Mouse (Mus musculus) E14TG2a.4 (cell line): ENCODE data around the gene Gm20388.

Source experiments
- H3K27me3 ChIP-seq: 2 replicates; pipeline ENCODE4 v1.6.1; 2014; ENCODE audit warnings: low read length, control low read depth; ENCODE audit not compliant: insufficient read depth
- H3K36me3 ChIP-seq: 2 replicates; pipeline ENCODE4 v1.6.1; 2014; ENCODE audit warnings: low read length, control low read depth; ENCODE audit not compliant: insufficient read depth
- H3K4me1 ChIP-seq: replicated peaks from 2 replicates; pipeline ENCODE4 v1.6.1; 2014; ENCODE audit warnings: low read depth, low read length, control low read depth
- H3K4me3 ChIP-seq: replicated peaks from 2 replicates; pipeline ENCODE4 v1.5.1; 2014; ENCODE audit warnings: mild to moderate bottlenecking, low read length
- H3K9me3 ChIP-seq: 2 replicates; pipeline ENCODE4 v1.6.1; 2014; ENCODE audit warnings: low read length, control low read depth
- CTCF ChIP-seq: conservative IDR thresholded peaks from 2 replicates; pipeline ENCODE4 v1.5.1; 2014; ENCODE audit warnings: low read length
- NANOG ChIP-seq: IDR thresholded peaks from 2 replicates; pipeline ENCODE4 v1.6.1; 2014; ENCODE audit warnings: borderline replicate concordance, low read length, mixed read lengths
- POU5F1 ChIP-seq: IDR thresholded peaks from 2 replicates; pipeline ENCODE4 v1.6.1; 2014; ENCODE audit warnings: low read length, borderline replicate concordance

The Gm20388 gene

GRCm38 (mm10) chr8:120476711-120477575 is 566.3 kb downstream of the Gm20388 start:
- Histone ChIP-seq H3K9me3 (peaks cover under 1% of the 10 kb centered on the region; the same call in 1 of the 2 replicates), H3K27me3 (peaks cover 30% of the 10 kb centered on the region), H3K36me3 (no peaks in the 10 kb centered on the region), H3K4me1 (peaks cover 67% of the 10 kb centered on the region), H3K4me3 (peak overlapping the region; percentile 41)
- TF ChIP-seq CTCF (no peak), POU5F1 (no peak), NANOG (no peak)

GRCm38 (mm10) chr8:120478754-120479153 is 568.1 kb downstream of the Gm20388 start:
- TF ChIP-seq NANOG (no peak), CTCF (no peak), POU5F1 (no peak)
- no peaks in the 10 kb centered on the region for H3K36me3 ChIP-seq
- H3K9me3 ChIP-seq: peaks cover 7% of the 10 kb centered on the region

GRCm38 (mm10) chr8:120479691-120480090 is 569.0 kb downstream of the Gm20388 start:
- H3K27me3 ChIP-seq: peaks cover 28% of the 10 kb centered on the region
- no peak overlapping the region for H3K4me3 ChIP-seq
- H3K9me3 ChIP-seq: peaks cover 7% of the 10 kb centered on the region
- no peaks in the 10 kb centered on the region for H3K36me3 ChIP-seq
- no peak for TF ChIP-seq NANOG
- no peak for TF ChIP-seq POU5F1
- TF ChIP-seq CTCF: no peak
- peaks cover 51% of the 10 kb centered on the region for H3K4me1 ChIP-seq

More at GRCm38 (mm10) chr8:120478754-120479153, 568.1 kb downstream of the Gm20388 start:
- no peak overlapping the region for H3K4me3 ChIP-seq
- H3K27me3 ChIP-seq: peaks cover 25% of the 10 kb centered on the region
- H3K4me1 ChIP-seq: peaks cover 51% of the 10 kb centered on the region

- peaks cover 7% of the 10 kb centered on the region for H3K9me3 ChIP-seq
- H3K27me3 ChIP-seq: peaks cover 42% of the 10 kb centered on the region
- no peak overlapping the region for H3K4me3 ChIP-seq
- no peaks in the 10 kb centered on the region for H3K36me3 ChIP-seq
- TF ChIP-seq NANOG (no peak), POU5F1 (no peak), CTCF (no peak)
- peaks cover 50% of the 10 kb centered on the region for H3K4me1 ChIP-seq
Observed at GRCm38 (mm10) chr8:120482015-120482689, 571.5 kb downstream of the Gm20388 start.

GRCm38 (mm10) chr8:120484460-120484859 is 573.8 kb downstream of the Gm20388 start:
- Histone ChIP-seq H3K4me1 (peaks cover 37% of the 10 kb centered on the region), H3K36me3 (no peaks in the 10 kb centered on the region), H3K27me3 (peaks cover 45% of the 10 kb centered on the region), H3K4me3 (no peak overlapping the region), H3K9me3 (peaks cover 7% of the 10 kb centered on the region)
- TF ChIP-seq CTCF (no peak), POU5F1 (no peak), NANOG (no peak)

- peaks cover 44% of the 10 kb centered on the region for H3K4me1 ChIP-seq
Observed at GRCm38 (mm10) chr8:120485116-120485515, 574.5 kb downstream of the Gm20388 start.

GRCm38 (mm10) chr8:120485551-120486476 is 575.2 kb downstream of the Gm20388 start:
- peaks cover 51% of the 10 kb centered on the region for H3K4me1 ChIP-seq
- H3K9me3 ChIP-seq: peaks cover 7% of the 10 kb centered on the region
- peaks cover 59% of the 10 kb centered on the region for H3K27me3 ChIP-seq
- no peaks in the 10 kb centered on the region for H3K36me3 ChIP-seq
- TF ChIP-seq NANOG: no peak
- no peak for TF ChIP-seq POU5F1
- TF ChIP-seq CTCF: no peak
- H3K4me3 ChIP-seq: peak overlapping the region; percentile 88

More at GRCm38 (mm10) chr8:120485116-120485515, 574.5 kb downstream of the Gm20388 start:
- Histone ChIP-seq H3K4me3 (no peak overlapping the region), H3K36me3 (no peaks in the 10 kb centered on the region), H3K9me3 (peaks cover 7% of the 10 kb centered on the region), H3K27me3 (peaks cover 52% of the 10 kb centered on the region)
- TF ChIP-seq POU5F1 (no peak), NANOG (no peak), CTCF (no peak)
